Mouse (Mus musculus): ENCODE measurements at regions not wholly inside any gene's neighbourhood (a gene's known extent, or its start where the extent isn't known, plus 50 kb on each side); places are given as distances from the start of the nearest gene placed in this dataset.

GRCm38 (mm10) chr7:71411293-71412011 lies 60.2 kb upstream of the Gm10295 start:
- no peaks in the 10 kb centered on the region for H3K27me3 ChIP-seq (replicated peaks; ENCODE audit: control insufficient read depth, insufficient read depth, low read length)
- H3K4me2 ChIP-seq (replicated peaks; ENCODE audit: low read depth), result peak overlapping the region; percentile 58
- WGBS, result 21% methylated on average over 14 of the region's 14 CpGs
- H3K36me3 ChIP-seq (ENCODE audit: control insufficient read depth, insufficient read depth), result no peaks in the 10 kb centered on the region
- 0 out of 2 replicates have a peak, but pooled peaks cover 3% of the 10 kb centered on the region for H3K4me1 ChIP-seq (replicated peaks; ENCODE audit: control insufficient read depth, insufficient read depth, low read length)
- peak overlapping the region; percentile 24 for H3K4me3 ChIP-seq (ENCODE audit: low read depth, low read length)
- no peak overlapping the region for H3K27ac ChIP-seq (ENCODE audit: low read depth, low read length)
- no peak for TF ChIP-seq CTCF (IDR thresholded peaks at IDR 0.05; ENCODE audit: low read depth)
- ATAC-seq, result no peak
- H3K9ac ChIP-seq (ENCODE audit: low read depth, low read length), result no peak overlapping the region
- H3K9me3 ChIP-seq (ENCODE audit: control insufficient read depth), result no peaks in the 10 kb centered on the region

- Histone ChIP-seq H3K27me3 (replicated peaks; ENCODE audit: control insufficient read depth, insufficient read depth, low read length) (no peaks in the 10 kb centered on the region), H3K4me3 (ENCODE audit: low read depth, low read length) (no peak overlapping the region), H3K27ac (ENCODE audit: low read depth, low read length) (no peak overlapping the region), H3K9me3 (ENCODE audit: control insufficient read depth) (no peaks in the 10 kb centered on the region), H3K4me1 (replicated peaks; ENCODE audit: control insufficient read depth, insufficient read depth, low read length) (0 out of 2 replicates have a peak, but pooled peaks cover 3% of the 10 kb centered on the region), H3K4me2 (replicated peaks; ENCODE audit: low read depth) (no peak overlapping the region), H3K9ac (ENCODE audit: low read depth, low read length) (no peak overlapping the region), H3K36me3 (ENCODE audit: control insufficient read depth, insufficient read depth) (no peaks in the 10 kb centered on the region)
- 71% methylated on average over 9 of the region's 9 CpGs for WGBS
- ATAC-seq, result no peak
- TF ChIP-seq CTCF (IDR thresholded peaks at IDR 0.05; ENCODE audit: low read depth), result no peak
Observed at GRCm38 (mm10) chr7:71409903-71410302, 58.6 kb upstream of the Gm10295 start.

- Histone ChIP-seq H3K27me3 (replicated peaks; ENCODE audit: control insufficient read depth, insufficient read depth, low read length) (no peaks in the 10 kb centered on the region), H3K9me3 (ENCODE audit: control insufficient read depth) (no peaks in the 10 kb centered on the region), H3K4me3 (ENCODE audit: low read depth, low read length) (no peak overlapping the region), H3K36me3 (ENCODE audit: control insufficient read depth, insufficient read depth) (no peaks in the 10 kb centered on the region), H3K4me1 (replicated peaks; ENCODE audit: control insufficient read depth, insufficient read depth, low read length) (0 out of 2 replicates have a peak, but pooled peaks cover 3% of the 10 kb centered on the region), H3K27ac (ENCODE audit: low read depth, low read length) (no peak overlapping the region), H3K9ac (ENCODE audit: low read depth, low read length) (no peak overlapping the region), H3K4me2 (replicated peaks; ENCODE audit: low read depth) (no peak overlapping the region)
- no peak for TF ChIP-seq CTCF (IDR thresholded peaks at IDR 0.05; ENCODE audit: low read depth)
- 51% methylated on average over 5 of the region's 5 CpGs for WGBS
- no peak for ATAC-seq
Observed at GRCm38 (mm10) chr7:71409061-71409460, 57.8 kb upstream of the Gm10295 start.

GRCm38 (mm10) chr7:71406283-71406682 lies 55.0 kb upstream of the Gm10295 start:
- Histone ChIP-seq H3K9ac (ENCODE audit: low read depth, low read length) (no peak overlapping the region), H3K4me2 (replicated peaks; ENCODE audit: low read depth) (no peak overlapping the region), H3K9me3 (ENCODE audit: control insufficient read depth) (no peaks in the 10 kb centered on the region), H3K27ac (ENCODE audit: low read depth, low read length) (no peak overlapping the region), H3K4me1 (replicated peaks; ENCODE audit: control insufficient read depth, insufficient read depth, low read length) (no peaks in the 10 kb centered on the region), H3K36me3 (ENCODE audit: control insufficient read depth, insufficient read depth) (no peaks in the 10 kb centered on the region), H3K4me3 (ENCODE audit: low read depth, low read length) (no peak overlapping the region), H3K27me3 (replicated peaks; ENCODE audit: control insufficient read depth, insufficient read depth, low read length) (no peaks in the 10 kb centered on the region)
- ATAC-seq, result no peak
- TF ChIP-seq CTCF (IDR thresholded peaks at IDR 0.05; ENCODE audit: low read depth), result no peak
- WGBS, result 95% methylated on average over 8 of the region's 8 CpGs
